Mouse (Mus musculus) kidney, adult 2 months (tissue): ENCODE measurements around the gene Rassf8.

Experiments used
- CTCF ChIP-seq: fragments of 200-500 bp; conservative IDR thresholded peaks from 2 replicates; pipeline ENCODE4 v1.5.1; 2011; ENCODE audit warnings: low read depth, mild to moderate bottlenecking, control low read depth, low read length, moderate library complexity, mixed read lengths; ENCODE audit not compliant: insufficient read depth, insufficient read length
- POLR2A ChIP-seq: fragments of 200-500 bp; IDR thresholded peaks from one replicate; pipeline ENCODE4 v1.6.1; 2011; ENCODE audit warnings: low read depth, low read length, control low read depth

DNA sequence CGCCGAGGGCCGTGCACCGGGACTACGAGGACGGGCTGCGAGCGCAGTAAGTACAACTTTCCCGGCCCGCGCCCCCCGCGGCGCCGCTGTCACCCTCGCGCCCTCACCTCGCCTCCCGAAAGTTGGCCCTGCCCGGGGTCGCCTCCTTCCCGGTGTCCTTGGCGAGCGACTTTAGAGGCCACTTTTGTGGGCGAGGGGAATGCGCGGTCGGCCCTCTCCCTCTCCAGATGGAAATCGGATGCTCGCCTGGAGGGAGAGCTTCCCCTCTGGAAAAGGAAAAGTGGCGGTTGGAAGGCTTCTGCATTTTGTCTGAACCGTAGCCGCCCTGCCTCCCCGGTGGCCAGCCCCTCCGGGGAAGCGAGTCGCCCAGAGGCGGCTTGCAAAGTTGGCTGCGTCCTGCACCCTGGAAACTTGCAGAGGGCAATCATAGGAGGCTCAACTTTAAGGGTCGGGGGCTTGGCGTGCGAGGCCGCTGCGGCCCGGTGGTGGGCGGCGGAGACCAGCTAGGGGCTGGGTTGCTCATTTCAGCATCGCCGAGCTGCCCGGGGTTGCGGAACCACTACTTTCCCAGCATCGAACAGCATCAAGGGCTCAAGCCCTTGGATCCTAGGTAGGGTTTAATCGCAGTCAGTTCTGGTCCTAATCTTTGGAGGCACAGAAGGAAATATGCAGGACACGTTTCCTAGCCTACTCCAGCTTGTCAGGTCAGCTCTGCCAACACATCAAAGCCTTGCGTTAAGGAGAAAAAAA, 548 bp downstream of the Rassf8 start:
- TF ChIP-seq CTCF (no peak), POLR2A (no peak)
